Mouse (Mus musculus): ENCODE results near the gene Scn9a.

DNA sequence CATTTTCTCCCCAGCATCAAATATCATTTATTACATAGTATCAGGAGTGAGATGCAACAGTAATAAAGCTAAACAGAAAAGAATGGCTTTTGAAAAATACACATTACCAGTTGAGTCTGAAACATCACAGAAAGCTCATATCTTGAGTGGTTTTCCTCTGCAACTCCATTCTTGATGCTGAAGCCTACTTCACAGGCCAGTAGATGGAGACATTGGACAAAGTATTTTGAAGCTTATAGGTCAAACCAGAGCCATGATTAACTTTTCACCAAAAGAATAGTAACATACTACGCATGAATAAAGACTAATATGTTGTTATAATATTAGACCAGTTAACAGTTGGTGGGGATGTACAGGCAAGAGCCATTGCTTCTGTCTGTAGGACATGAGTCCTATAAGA, 172.3 kb downstream of the Scn9a start:
- TF ChIP-seq CTCF (IDR thresholded peaks at IDR 0.05; ENCODE audit: control insufficient read depth, insufficient read depth, insufficient replicate concordance, low read depth, low read length) (no peak), POLR2A (IDR thresholded peaks at IDR 0.05; ENCODE audit: control insufficient read depth, low read depth, low read length) (no peak)
